Mouse (Mus musculus) liver, embryonic 12.5 days (tissue): ENCODE measurements around the gene Nostrin. TPM values are rescaled to one million over a fixed set of nuclear protein-coding genes. Genes with fewer than 3 reads are reported as not detected.

ENCODE experiments used
- ATAC-seq: fragments of 200-750 bp; cut with Nextera tagmentation; 2 replicates; pipeline ENCODE4 v1.8.0; 2017; ENCODE audit warnings: moderate number of reproducible peaks, mild to moderate bottlenecking, moderate library complexity
- H3K27ac ChIP-seq: fragments of 300-500 bp; sonication (generic); 2 replicates; pipeline ENCODE4 v1.5.1; 2016; ENCODE audit warnings: mild to moderate bottlenecking
- H3K27me3 ChIP-seq: fragments of 300-500 bp; sonication (generic); replicated peaks from 2 replicates; pipeline ENCODE4 v1.6.1; 2016; ENCODE audit warnings: mild to moderate bottlenecking, moderate library complexity
- H3K36me3 ChIP-seq: fragments of 300-500 bp; sonication (generic); 2 replicates; pipeline ENCODE4 v1.6.1; 2016; ENCODE audit warnings: mild to moderate bottlenecking, moderate library complexity
- H3K4me1 ChIP-seq: fragments of 300-500 bp; sonication (generic); 2 replicates; pipeline ENCODE4 v1.6.1; 2016
- H3K4me2 ChIP-seq: fragments of 300-500 bp; sonication (generic); 2 replicates; pipeline ENCODE4 v1.6.1; 2016; ENCODE audit warnings: mild to moderate bottlenecking, moderate library complexity
- H3K4me3 ChIP-seq: fragments of 300-500 bp; sonication (generic); 2 replicates; pipeline ENCODE4 v1.5.1; 2016; ENCODE audit warnings: mild to moderate bottlenecking, moderate library complexity
- H3K9ac ChIP-seq: fragments of 300-500 bp; sonication (generic); 2 replicates; pipeline ENCODE4 v1.6.1; 2016; ENCODE audit warnings: mild to moderate bottlenecking, moderate library complexity
- H3K9me3 ChIP-seq: fragments of 300-500 bp; sonication (generic); replicated peaks from 2 replicates; pipeline ENCODE4 v1.6.1; 2016; ENCODE audit warnings: mild to moderate bottlenecking, moderate library complexity
- WGBS: fragments of 180-500 bp; shearing (Covaris S2); methylation state at CpG from one replicate; pipeline ENCODE4 v1.1.7; 2016; ENCODE audit not compliant: insufficient replicate concordance; 5-methylcytosine and 5-hydroxymethylcytosine counted together
- polyA plus RNA-seq: library from polyadenylated mRNA; unstranded; fragments of >200 nt; fragmentation: Nextera tagmentation; extraction: Ambion mirVana; gene quantifications from 2 replicates; pipeline ENCODE4 v1.2.1, GENCODE M21; 2016

Nostrin gene
- polyA plus RNA-seq, 1 experiment from 2014 or later = 11.1 TPM

DNA sequence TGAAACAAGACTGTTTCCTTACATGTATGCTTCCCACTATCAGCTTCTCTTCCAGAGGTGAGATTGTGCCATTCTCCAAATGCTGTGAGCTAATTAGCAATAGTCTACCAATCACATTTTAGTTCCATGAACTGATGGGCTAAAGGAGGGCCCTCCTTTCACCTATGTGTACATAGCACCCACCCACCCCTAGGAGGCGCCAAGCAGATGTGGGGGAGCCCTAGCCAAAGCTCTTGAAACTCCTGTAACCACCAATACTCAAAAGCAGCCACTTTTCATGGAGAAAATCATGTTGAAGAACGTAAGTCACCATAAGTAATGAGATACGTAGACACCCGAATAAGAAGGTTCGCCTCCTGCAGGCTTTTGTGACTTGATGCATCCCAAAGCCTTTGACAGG is 23.0 kb upstream of the Nostrin start:
- no peaks in the 10 kb centered on the region for H3K4me1 ChIP-seq
- no peak overlapping the region for H3K27ac ChIP-seq
- WGBS = 76% methylated on average over 5 of the region's 5 CpGs
- H3K27me3 ChIP-seq = no peaks in the 10 kb centered on the region
- H3K4me3 ChIP-seq = no peak overlapping the region
- no peak for ATAC-seq
- no peak overlapping the region for H3K9ac ChIP-seq
- no peak overlapping the region for H3K4me2 ChIP-seq
- H3K36me3 ChIP-seq = no peaks in the 10 kb centered on the region
- 0 out of 2 replicates have a peak, but pooled peaks cover 2% of the 10 kb centered on the region for H3K9me3 ChIP-seq

DNA sequence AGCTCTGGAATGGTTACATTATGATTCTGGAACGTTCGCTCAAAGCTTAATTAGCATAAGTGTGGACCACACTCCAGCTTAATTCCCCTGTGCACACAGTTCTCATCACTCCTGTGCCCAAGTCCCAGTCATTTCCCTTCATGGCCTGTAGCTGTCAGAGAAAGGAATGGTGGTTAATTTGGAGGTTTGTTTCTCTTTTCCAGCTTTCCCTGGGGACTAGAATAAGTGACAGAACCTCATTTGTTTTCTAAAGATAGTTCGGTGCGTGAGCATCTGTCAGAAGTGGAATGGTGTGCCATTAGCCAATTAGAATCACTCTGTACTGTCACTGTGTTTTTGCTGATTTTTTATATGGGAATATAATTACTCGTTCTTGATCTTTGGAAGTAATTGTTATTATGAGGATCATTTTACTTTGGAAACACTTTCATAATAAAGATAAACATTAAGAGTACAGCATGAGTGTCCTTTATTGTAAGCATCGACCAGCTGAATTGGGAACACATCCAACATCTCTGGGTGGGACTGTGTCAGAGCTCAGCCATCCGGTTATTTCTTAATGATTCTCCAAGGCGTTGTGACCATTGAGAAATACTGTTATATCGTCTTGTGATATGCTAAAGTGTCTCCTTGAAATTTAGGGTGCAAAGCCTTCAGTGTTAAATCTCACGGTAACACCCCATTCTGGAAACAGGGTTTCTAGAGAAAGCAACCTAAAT is 21.6 kb upstream of the Nostrin start:
- Histone ChIP-seq H3K4me1 (no peaks in the 10 kb centered on the region), H3K36me3 (no peaks in the 10 kb centered on the region), H3K9ac (no peak overlapping the region), H3K4me3 (no peak overlapping the region), H3K27ac (no peak overlapping the region), H3K4me2 (no peak overlapping the region), H3K27me3 (no peaks in the 10 kb centered on the region), H3K9me3 (0 out of 2 replicates have a peak, but pooled peaks cover 2% of the 10 kb centered on the region)
- no peak for ATAC-seq
- WGBS = 79% methylated on average over 10 of the region's 10 CpGs

DNA sequence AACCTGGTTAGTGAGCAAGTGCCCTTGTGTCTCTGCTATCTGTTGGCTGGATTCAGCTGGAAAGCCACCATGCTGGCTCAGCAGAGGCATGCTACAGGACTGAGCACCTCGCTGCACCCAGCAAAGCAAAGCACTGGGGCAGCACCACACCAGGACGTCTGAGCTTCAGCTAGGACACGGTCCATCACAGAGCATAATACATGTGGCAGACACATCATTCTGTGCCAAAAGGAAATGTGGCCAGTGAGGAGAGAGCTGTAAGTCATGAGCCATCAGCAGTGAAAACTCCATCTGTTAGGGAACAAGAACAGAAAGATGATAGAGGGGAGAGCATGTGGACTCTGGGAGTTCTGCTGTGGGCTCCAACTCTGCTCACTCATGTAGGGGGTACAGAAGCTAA is 19.7 kb upstream of the Nostrin start:
- Histone ChIP-seq H3K27me3 (no peaks in the 10 kb centered on the region), H3K9me3 (0 out of 2 replicates have a peak, but pooled peaks cover 2% of the 10 kb centered on the region), H3K4me1 (no peaks in the 10 kb centered on the region), H3K36me3 (no peaks in the 10 kb centered on the region), H3K4me3 (no peak overlapping the region), H3K4me2 (no peak overlapping the region), H3K9ac (no peak overlapping the region), H3K27ac (no peak overlapping the region)
- 87% methylated on average over 3 of the region's 3 CpGs for WGBS
- ATAC-seq = no peak

DNA sequence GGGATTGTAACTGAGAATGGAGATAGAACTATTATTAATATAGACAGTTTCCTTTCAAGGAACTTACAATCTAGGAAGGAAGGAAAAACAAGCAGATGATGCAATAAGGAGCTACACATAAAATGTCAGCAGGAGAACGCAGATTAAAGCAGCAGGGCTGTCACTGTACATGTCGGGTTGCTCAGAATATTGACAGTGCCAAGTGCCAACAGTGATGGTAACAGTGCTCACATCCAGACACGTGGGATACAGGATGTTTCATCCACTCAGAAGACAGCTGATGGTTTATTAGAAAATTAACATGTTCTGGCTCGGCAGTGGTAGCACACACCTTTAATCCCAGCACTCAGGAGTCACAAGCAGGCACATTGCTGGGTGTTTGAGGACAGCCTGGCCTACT is 18.8 kb upstream of the Nostrin start:
- WGBS = 56% methylated on average over 4 of the region's 4 CpGs
- Histone ChIP-seq H3K9me3 (0 out of 2 replicates have a peak, but pooled peaks cover 2% of the 10 kb centered on the region), H3K27me3 (no peaks in the 10 kb centered on the region), H3K9ac (no peak overlapping the region), H3K4me1 (no peaks in the 10 kb centered on the region), H3K4me3 (no peak overlapping the region), H3K36me3 (no peaks in the 10 kb centered on the region), H3K27ac (no peak overlapping the region), H3K4me2 (no peak overlapping the region)
- no peak for ATAC-seq

DNA sequence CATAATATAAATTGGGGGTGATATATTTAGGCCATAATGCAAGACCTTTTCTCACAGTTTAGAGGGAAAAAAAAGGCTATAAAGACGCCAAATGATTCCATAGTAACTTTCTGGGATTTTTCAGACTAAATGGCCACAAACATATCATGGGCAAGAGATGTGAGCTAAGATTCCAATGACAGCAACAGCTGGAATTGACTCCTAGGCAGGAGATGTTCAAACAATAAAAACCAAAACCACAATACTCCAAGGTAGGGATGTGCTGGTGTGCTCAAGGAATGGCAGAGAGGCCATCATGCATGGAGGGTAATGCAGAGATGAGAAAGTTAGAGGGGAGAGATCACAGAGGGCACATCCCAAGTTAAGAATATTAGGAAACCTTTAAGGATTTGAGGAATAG is 16.6 kb upstream of the Nostrin start:
- no peaks in the 10 kb centered on the region for H3K4me1 ChIP-seq
- no peak overlapping the region for H3K9ac ChIP-seq
- no peak overlapping the region for H3K4me2 ChIP-seq
- no peak overlapping the region for H3K4me3 ChIP-seq
- H3K27ac ChIP-seq = no peak overlapping the region
- ATAC-seq = no peak
- no peaks in the 10 kb centered on the region for H3K36me3 ChIP-seq
- no peaks in the 10 kb centered on the region for H3K27me3 ChIP-seq
- H3K9me3 ChIP-seq = 0 out of 2 replicates have a peak, but pooled peaks cover 2% of the 10 kb centered on the region
- WGBS = 71% methylated on average over 1 of the region's 1 CpGs

DNA sequence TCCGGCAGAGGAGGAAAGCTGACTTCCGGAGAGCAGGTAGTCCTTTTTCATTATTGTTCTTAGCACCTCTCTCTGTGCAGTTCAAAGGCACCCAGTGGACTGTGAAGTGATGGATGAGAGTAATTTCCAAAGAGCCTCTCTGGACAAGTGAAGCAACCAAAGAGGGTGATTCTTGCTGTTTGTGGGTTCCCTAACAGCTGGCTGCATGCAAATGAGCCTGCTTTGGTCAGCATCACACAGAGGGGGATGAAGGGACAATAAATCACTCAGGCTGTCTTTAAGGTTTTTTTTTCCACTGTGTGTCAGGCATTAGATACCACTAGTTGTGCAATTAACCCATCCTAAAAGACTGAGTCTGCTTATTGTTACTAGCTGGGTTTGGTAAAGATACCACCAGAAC is 15.9 kb upstream of the Nostrin start:
- Histone ChIP-seq H3K36me3 (no peaks in the 10 kb centered on the region), H3K4me3 (no peak overlapping the region)
- 76% methylated on average over 2 of the region's 2 CpGs for WGBS

DNA sequence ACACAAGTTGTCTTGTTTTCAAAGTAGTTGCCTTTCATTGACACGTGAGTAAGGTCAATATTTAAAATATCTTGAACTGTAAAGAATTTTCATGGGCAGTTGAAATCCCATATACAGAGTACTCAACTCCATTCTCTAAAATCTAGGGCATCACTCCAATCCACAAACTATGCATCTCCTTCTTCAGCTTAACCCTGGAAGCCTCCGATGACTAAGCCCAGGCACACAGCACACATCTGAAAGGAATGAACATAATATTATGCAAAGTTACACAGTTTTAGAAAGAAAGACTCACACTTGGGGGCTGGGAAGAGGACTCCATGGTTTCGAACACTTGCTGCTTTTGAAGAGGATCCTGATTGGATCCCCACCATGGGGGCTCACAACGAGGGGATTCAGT is 13.9 kb upstream of the Nostrin start:
- ATAC-seq = no peak
- Histone ChIP-seq H3K36me3 (no peaks in the 10 kb centered on the region), H3K9ac (no peak overlapping the region), H3K4me3 (no peak overlapping the region), H3K4me1 (no peaks in the 10 kb centered on the region), H3K27ac (no peak overlapping the region), H3K4me2 (no peak overlapping the region), H3K9me3 (no peaks in the 10 kb centered on the region), H3K27me3 (no peaks in the 10 kb centered on the region)
- WGBS = 69% methylated on average over 4 of the region's 4 CpGs

More for the DNA sequence above, 15.9 kb upstream of the Nostrin start:
- no peak for ATAC-seq
- H3K9ac ChIP-seq = no peak overlapping the region
- H3K27me3 ChIP-seq = no peaks in the 10 kb centered on the region
- H3K4me2 ChIP-seq = no peak overlapping the region
- H3K9me3 ChIP-seq = 0 out of 2 replicates have a peak, but pooled peaks cover 2% of the 10 kb centered on the region
- no peaks in the 10 kb centered on the region for H3K4me1 ChIP-seq
- H3K27ac ChIP-seq = no peak overlapping the region

DNA sequence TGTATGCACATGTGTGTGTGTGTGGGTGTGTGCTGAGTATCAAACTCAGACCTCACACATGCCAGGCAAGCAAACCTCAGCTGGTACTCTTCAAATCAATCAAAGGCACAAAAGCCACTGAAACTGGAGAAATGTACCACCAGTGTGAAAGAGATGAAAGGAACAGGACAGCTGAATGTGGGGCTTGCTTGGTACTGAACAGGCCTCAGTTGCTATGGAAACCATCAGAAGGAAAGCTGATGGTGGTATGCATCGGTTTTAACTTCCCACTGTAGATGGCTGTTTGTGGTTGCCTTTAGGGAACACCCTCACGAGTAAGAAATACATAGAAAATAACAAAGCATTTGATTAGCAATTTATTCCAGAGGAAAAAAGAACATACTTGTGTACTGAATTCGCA is 10.2 kb upstream of the Nostrin start:
- WGBS = 42% methylated on average over 3 of the region's 3 CpGs
- Histone ChIP-seq H3K9ac (no peak overlapping the region), H3K27me3 (no peaks in the 10 kb centered on the region), H3K27ac (no peak overlapping the region), H3K4me2 (no peak overlapping the region), H3K4me3 (no peak overlapping the region), H3K36me3 (no peaks in the 10 kb centered on the region), H3K9me3 (no peaks in the 10 kb centered on the region), H3K4me1 (peaks cover 12% of the 10 kb centered on the region)
- no peak for ATAC-seq

DNA sequence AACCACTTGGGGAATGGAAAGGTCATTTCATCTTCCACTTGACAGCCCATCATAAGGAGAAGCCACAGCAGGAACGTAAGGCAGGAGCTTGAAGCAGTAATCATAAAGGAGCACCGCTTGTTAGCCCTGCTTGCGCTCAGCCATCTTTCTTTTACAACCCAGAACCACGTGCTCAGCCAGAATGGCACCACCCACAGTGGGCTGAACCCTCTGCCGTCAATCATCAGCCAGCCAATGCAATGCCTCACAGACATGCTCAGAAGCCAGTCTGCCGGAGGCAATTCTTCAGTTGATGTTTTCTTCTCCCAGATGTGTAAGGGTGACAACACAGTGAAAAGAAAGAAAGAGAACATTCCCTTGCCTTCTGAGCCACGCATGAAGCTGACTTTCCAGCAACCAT is 7.3 kb upstream of the Nostrin start:
- ATAC-seq = no peak
- Histone ChIP-seq H3K27me3 (no peaks in the 10 kb centered on the region), H3K9me3 (no peaks in the 10 kb centered on the region), H3K4me3 (no peak overlapping the region), H3K36me3 (no peaks in the 10 kb centered on the region), H3K4me2 (no peak overlapping the region), H3K27ac (no peak overlapping the region), H3K9ac (no peak overlapping the region), H3K4me1 (peaks cover 12% of the 10 kb centered on the region)
- 69% methylated on average over 7 of the region's 7 CpGs for WGBS

DNA sequence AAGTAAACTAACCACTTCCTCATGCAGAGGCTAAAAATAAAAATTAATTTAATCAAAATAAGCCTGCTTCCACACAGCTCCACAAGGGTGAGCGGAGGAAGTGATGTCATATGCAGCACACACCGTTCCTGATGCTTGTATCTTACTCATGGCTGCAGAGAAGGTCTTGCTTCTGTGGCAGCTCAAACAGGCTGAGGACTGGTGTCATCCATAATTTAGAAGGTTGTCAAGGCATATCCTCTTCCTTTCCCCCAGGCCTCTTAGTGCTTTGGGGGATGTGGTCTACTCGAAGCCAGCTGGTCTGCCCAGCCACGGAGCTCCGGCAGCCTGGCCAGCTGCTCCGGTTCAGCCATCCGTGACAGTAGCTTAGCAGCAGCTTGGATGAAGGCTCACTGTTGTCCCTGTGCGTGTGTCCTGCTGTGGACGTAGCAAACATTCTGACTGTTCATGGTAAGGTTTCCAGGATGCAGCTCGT is 6.6 kb upstream of the Nostrin start:
- peak overlapping the region; percentile 36; the same call in 1 of the 2 replicates for H3K27ac ChIP-seq
- no peak for ATAC-seq
- H3K27me3 ChIP-seq = no peaks in the 10 kb centered on the region
- H3K4me1 ChIP-seq = peaks cover 12% of the 10 kb centered on the region
- no peak overlapping the region for H3K9ac ChIP-seq
- H3K4me3 ChIP-seq = no peak overlapping the region
- H3K9me3 ChIP-seq = no peaks in the 10 kb centered on the region
- no peak overlapping the region for H3K4me2 ChIP-seq
- WGBS = 44% methylated on average over 10 of the region's 10 CpGs
- no peaks in the 10 kb centered on the region for H3K36me3 ChIP-seq

DNA sequence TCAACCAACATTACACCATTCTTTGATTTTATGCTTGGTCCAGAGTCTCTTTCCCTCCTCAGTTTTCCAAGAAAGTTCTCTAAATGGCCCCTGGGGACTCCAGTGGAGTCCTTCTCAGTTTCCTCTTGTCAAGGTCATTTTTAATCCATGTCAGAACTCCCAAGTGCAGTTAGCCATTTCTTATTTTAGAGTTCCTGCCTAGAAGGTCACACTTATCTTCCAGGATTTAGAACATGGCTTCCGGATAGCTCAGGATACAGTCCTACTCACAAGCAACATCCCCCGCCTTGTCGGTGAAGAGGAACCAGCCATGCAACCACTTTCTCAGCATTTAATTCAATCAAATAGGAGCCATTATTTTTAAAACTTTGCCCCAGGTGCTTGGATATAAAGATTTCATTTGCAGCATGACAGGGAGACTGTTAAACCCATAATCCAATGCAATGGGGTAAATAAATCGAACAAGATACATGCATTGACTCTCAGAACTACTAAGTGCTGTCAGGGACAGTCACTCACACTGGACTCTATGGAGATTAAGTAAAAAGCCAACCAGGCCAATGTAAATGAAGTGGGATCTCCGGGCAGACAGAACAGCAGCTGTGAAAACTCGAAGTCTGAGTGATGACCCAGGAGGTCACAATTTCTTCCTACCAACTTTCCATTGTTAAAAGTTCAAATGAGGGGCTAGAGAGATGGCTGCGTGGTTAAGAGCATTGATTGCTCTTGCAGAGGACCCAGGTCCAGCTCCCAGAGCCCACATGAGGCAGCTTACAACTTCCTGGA is 6.0 kb upstream of the Nostrin start:
- ATAC-seq = no peak
- no peaks in the 10 kb centered on the region for H3K9me3 ChIP-seq
- peak overlapping the region; percentile 36; the same call in 1 of the 2 replicates for H3K27ac ChIP-seq
- H3K27me3 ChIP-seq = no peaks in the 10 kb centered on the region
- whole genome bisulfite sequencing = 55% methylated on average over 7 of the region's 7 CpGs
- no peak overlapping the region for H3K4me2 ChIP-seq
- H3K36me3 ChIP-seq = no peaks in the 10 kb centered on the region
- H3K9ac ChIP-seq = no peak overlapping the region
- peaks cover 16% of the 10 kb centered on the region for H3K4me1 ChIP-seq
- H3K4me3 ChIP-seq = no peak overlapping the region

DNA sequence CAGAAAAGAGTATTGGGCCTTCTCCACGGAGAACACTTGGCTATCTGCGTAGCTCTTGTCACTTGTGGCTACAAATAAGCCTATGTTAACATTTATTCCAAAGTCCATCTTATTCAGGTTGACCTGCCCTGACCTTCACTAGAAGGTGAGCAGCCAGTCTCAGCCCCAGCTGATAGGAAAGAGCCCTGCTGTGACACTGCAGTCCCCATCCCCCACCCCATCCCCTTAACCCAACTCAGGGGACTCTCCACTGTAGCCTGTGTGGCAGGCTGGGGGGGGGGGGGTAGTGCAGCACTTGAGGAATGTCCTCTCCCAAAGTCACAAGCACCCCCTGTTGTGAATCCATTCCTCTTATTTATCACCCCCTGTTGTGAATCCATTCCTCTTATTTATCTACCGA is 3.6 kb upstream of the Nostrin start:
- H3K36me3 ChIP-seq = no peaks in the 10 kb centered on the region
- ATAC-seq = peak; percentile 68
- no peak overlapping the region for H3K27ac ChIP-seq
- H3K9me3 ChIP-seq = no peaks in the 10 kb centered on the region
- peaks cover 25% of the 10 kb centered on the region for H3K4me1 ChIP-seq
- no peak overlapping the region for H3K9ac ChIP-seq
- H3K4me3 ChIP-seq = no peak overlapping the region
- no peaks in the 10 kb centered on the region for H3K27me3 ChIP-seq
- H3K4me2 ChIP-seq = no peak overlapping the region
- WGBS = 59% methylated on average over 3 of the region's 3 CpGs
